Mouse (Mus musculus) stomach, postnatal 0 days (tissue): ENCODE measurements around the gene Setd4.

ENCODE experiments used
- CTCF ChIP-seq: IDR thresholded peaks from 2 replicates; pipeline ENCODE4 v1.5.1; 2016; ENCODE audit warnings: antibody characterized with exemption, low read depth, mild to moderate bottlenecking, moderate library complexity
- EP300 ChIP-seq: optimal IDR thresholded peaks from 2 replicates; pipeline ENCODE3; 2016; ENCODE audit warnings: antibody characterized with exemption

- TF ChIP-seq CTCF, result no peak
- no peak for TF ChIP-seq EP300
Measured at GRCm38 (mm10) chr16:93535151-93535853, 68.6 kb downstream of the Setd4 start.
